Comparison of ENCODE assay signal across 15 mouse cellular contexts in the genomic region with DNA sequence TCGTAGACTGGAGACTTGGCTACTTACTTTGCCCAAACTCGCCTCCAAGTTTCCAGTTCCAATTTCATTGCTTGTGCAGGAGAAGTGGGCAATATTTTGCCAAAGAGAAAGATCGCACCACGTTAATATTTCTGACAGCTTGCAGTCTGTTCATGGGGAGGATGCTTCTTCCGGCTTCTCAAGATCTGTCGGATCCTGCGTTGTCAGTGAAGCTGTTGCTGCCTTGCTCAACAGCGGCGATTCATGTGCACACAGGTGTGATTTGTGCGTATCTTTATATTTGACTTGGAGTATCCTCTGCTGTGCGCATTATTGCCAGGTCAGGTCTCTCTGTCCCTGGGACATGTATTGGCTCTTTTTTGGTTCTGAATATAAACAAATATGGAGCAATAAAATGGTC.
"Had no signal": no experiment of that assay in that cellular context is flagged by ENCODE, and none has a peak within 500 bp of the region (broad histone marks: within the 10 kb centered on the region; RNA-seq: fewer than 3 reads in every experiment).

No protein-coding gene starts in this region.

- H3K27me3 ChIP-seq: neural tube, embryonic 15.5 days; stomach, embryonic 15.5 days had no signal

- H3K27ac ChIP-seq: neural tube, embryonic 15.5 days; stomach, embryonic 15.5 days; stomach, postnatal 0 days had no signal

- H3K9ac ChIP-seq: neural tube, embryonic 15.5 days; stomach, embryonic 15.5 days had no signal

- H3K36me3 ChIP-seq: neural tube, embryonic 15.5 days; stomach, embryonic 15.5 days had no signal

- H3K4me1 ChIP-seq: neural tube, embryonic 15.5 days; stomach, embryonic 15.5 days had no signal

- H3K4me2 ChIP-seq: neural tube, embryonic 15.5 days; stomach, embryonic 15.5 days had no signal

- H3K9me3 ChIP-seq: neural tube, embryonic 15.5 days; stomach, embryonic 15.5 days had no signal

- DNase-seq: retina, postnatal 1 day; right cerebral cortex, adult 18-20 months; right cerebral cortex, postnatal 14 days; right cerebral cortex, postnatal 25 days; right cerebral cortex, postnatal 4 days; spleen, adult 18-20 months; thymus, adult 18-20 months; thymus, adult 2 months; thymus, postnatal 14 days; thymus, postnatal 25 days; thymus, postnatal 36 days; thymus, postnatal 4 days had no signal

- H3K4me3 ChIP-seq: neural tube, embryonic 15.5 days; stomach, embryonic 15.5 days had no signal
